Mouse (Mus musculus) hindbrain, embryonic 11.5 days (tissue): ENCODE measurements around the gene Agr2. TPM values are rescaled to one million over a fixed set of nuclear protein-coding genes. Genes with fewer than 3 reads are reported as not detected.

Experiments
- ATAC-seq: fragments of 200-750 bp; cut with Nextera tagmentation; 2 replicates; pipeline ENCODE4 v1.8.0; 2017; ENCODE audit warnings: mild to moderate bottlenecking, moderate TSS enrichment, moderate library complexity; ENCODE audit not compliant: low FRiP score
- DNase-seq: peaks from one replicate; pipeline ENCODE4 v3.0.0-alpha.2; 2015; ENCODE audit warnings: low spot score
- H3K27ac ChIP-seq: fragments of 300-500 bp; sonication (generic); 2 replicates; pipeline ENCODE4 v1.5.1; 2014; ENCODE audit warnings: mild to moderate bottlenecking, low read depth, low read length
- H3K27me3 ChIP-seq: fragments of 300-500 bp; sonication (generic); 2 replicates; pipeline ENCODE4 v1.6.1; 2014; ENCODE audit warnings: mild to moderate bottlenecking, low read length, moderate library complexity, mixed read lengths; ENCODE audit not compliant: control insufficient read depth, insufficient read depth
- H3K36me3 ChIP-seq: fragments of 300-500 bp; sonication (generic); 2 replicates; pipeline ENCODE4 v1.6.1; 2014; ENCODE audit warnings: mild to moderate bottlenecking, low read length, moderate library complexity, mixed read lengths; ENCODE audit not compliant: control insufficient read depth, insufficient read depth
- H3K4me1 ChIP-seq: fragments of 300-500 bp; sonication (generic); replicated peaks from 2 replicates; pipeline ENCODE4 v1.6.1; 2014; ENCODE audit warnings: low read length, mixed read lengths; ENCODE audit not compliant: control insufficient read depth, insufficient read depth
- H3K4me2 ChIP-seq: fragments of 300-500 bp; sonication (generic); replicated peaks from 2 replicates; pipeline ENCODE4 v1.6.1; 2014; ENCODE audit warnings: mild to moderate bottlenecking, low read depth, low read length
- H3K4me3 ChIP-seq: fragments of 300-500 bp; sonication (generic); 2 replicates; pipeline ENCODE4 v1.5.1; 2014; ENCODE audit warnings: low read depth, low read length
- H3K9ac ChIP-seq: fragments of 300-500 bp; sonication (generic); 2 replicates; pipeline ENCODE4 v1.6.1; 2014; ENCODE audit warnings: low read depth, low read length
- H3K9me3 ChIP-seq: fragments of 300-500 bp; sonication (generic); 2 replicates; pipeline ENCODE4 v1.6.1; 2016; ENCODE audit warnings: low read length; ENCODE audit not compliant: control insufficient read depth
- WGBS: fragments of 180-500 bp; shearing (Covaris S2); extraction: QIAGEN DNeasy Blood & Tissue Kit; methylation state at CpG from one replicate; pipeline ENCODE4 v1.1.7; 2014; 5-methylcytosine and 5-hydroxymethylcytosine counted together
- polyA plus RNA-seq: library from polyadenylated mRNA; unstranded; fragments of >200 nt; fragmentation: Nextera tagmentation; extraction: Ambion mirVana; gene quantifications from 2 replicates; pipeline ENCODE4 v1.2.1, GENCODE M21; 2014

Agr2 gene
- polyA plus RNA-seq, 1 experiment from 2014 or later = not detected

- Histone ChIP-seq H3K4me1 (no peaks in the 10 kb centered on the region), H3K27ac (no peak overlapping the region), H3K9me3 (no peaks in the 10 kb centered on the region), H3K9ac (no peak overlapping the region), H3K27me3 (no peaks in the 10 kb centered on the region), H3K36me3 (no peaks in the 10 kb centered on the region), H3K4me2 (no peak overlapping the region), H3K4me3 (no peak overlapping the region)
- ATAC-seq (no peak), DNase-seq (no peak)
- WGBS = 92% methylated on average over 12 of the region's 12 CpGs
These were observed 38.1 kb downstream of the Agr2 start for GRCm38 (mm10) chr12:36030660-36031363.

DNA sequence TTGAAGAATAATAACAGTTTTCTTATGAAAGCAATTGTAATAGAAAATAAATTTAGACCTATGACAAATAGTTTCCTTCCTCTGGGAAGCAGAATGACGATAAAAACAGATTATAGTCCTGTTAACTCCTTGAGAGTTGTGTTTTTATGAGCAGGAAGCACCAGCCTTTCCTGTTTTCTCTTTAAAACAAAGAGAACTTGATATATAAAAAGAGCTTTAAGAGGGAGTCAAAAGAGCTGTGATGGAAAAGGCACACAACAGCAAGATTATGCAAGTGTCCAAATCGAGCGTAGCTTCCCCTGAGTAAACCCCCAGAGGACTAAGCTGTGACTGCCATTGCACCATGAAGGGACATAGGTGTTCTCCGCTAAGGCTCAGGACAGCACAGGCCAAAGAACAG lies 39.7 kb downstream of the Agr2 start:
- no peak for ATAC-seq
- Histone ChIP-seq H3K9me3 (no peaks in the 10 kb centered on the region), H3K27ac (no peak overlapping the region), H3K4me3 (no peak overlapping the region), H3K4me2 (no peak overlapping the region), H3K9ac (no peak overlapping the region), H3K27me3 (no peaks in the 10 kb centered on the region), H3K4me1 (no peaks in the 10 kb centered on the region), H3K36me3 (0 out of 2 replicates have a peak, but pooled peaks cover 2% of the 10 kb centered on the region)
- WGBS = 86% methylated on average over 4 of the region's 4 CpGs
- no peak for DNase-seq

GRCm38 (mm10) chr12:36035501-36035900 lies 42.8 kb downstream of the Agr2 start:
- ATAC-seq (no peak), DNase-seq (no peak)
- Histone ChIP-seq H3K36me3 (0 out of 2 replicates have a peak, but pooled peaks cover 2% of the 10 kb centered on the region), H3K9ac (no peak overlapping the region), H3K27ac (no peak overlapping the region), H3K4me1 (peaks cover 2% of the 10 kb centered on the region; the same call in 1 of the 2 replicates), H3K4me3 (no peak overlapping the region), H3K4me2 (no peak overlapping the region), H3K27me3 (no peaks in the 10 kb centered on the region), H3K9me3 (no peaks in the 10 kb centered on the region)
- 97% methylated on average over 6 of the region's 6 CpGs for WGBS

DNA sequence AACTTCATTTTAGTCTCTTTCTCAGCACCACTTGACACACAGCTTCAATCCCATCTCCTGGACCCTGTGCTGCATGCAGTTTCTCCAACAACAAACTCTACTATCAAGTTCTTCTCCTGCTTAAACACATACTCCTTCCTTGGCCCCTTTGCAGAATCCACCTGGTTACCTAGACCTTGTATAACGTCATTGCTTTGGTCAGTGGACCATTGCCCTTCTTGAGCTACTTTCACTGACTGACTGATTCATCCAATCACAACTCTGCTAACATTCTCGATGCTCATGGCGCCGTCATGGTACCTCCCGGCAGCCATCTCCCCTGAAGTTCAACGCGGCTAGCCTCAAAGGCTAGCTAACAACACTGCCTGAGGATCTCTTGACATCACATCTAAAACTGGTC lies 43.4 kb downstream of the Agr2 start:
- ATAC-seq = no peak
- WGBS = 96% methylated on average over 7 of the region's 7 CpGs
- no peak overlapping the region for H3K9ac ChIP-seq
- no peaks in the 10 kb centered on the region for H3K27me3 ChIP-seq
- peaks cover 2% of the 10 kb centered on the region; the same call in 1 of the 2 replicates for H3K4me1 ChIP-seq
- no peak overlapping the region for H3K4me3 ChIP-seq
- no peaks in the 10 kb centered on the region for H3K9me3 ChIP-seq
- no peak overlapping the region for H3K27ac ChIP-seq
- 0 out of 2 replicates have a peak, but pooled peaks cover 2% of the 10 kb centered on the region for H3K36me3 ChIP-seq
- H3K4me2 ChIP-seq = no peak overlapping the region
- DNase-seq = no peak

- Histone ChIP-seq H3K9me3 (no peaks in the 10 kb centered on the region), H3K4me1 (peaks cover 2% of the 10 kb centered on the region; the same call in 1 of the 2 replicates), H3K27ac (no peak overlapping the region), H3K36me3 (0 out of 2 replicates have a peak, but pooled peaks cover 2% of the 10 kb centered on the region), H3K4me2 (no peak overlapping the region), H3K4me3 (no peak overlapping the region), H3K9ac (no peak overlapping the region), H3K27me3 (no peaks in the 10 kb centered on the region)
- 88% methylated on average over 10 of the region's 10 CpGs for WGBS
- ATAC-seq (no peak), DNase-seq (no peak)
These were observed 44.1 kb downstream of the Agr2 start for GRCm38 (mm10) chr12:36036776-36037175.

GRCm38 (mm10) chr12:36039541-36040084 lies 46.9 kb downstream of the Agr2 start:
- Histone ChIP-seq H3K4me3 (no peak overlapping the region), H3K36me3 (0 out of 2 replicates have a peak, but pooled peaks cover 2% of the 10 kb centered on the region), H3K9me3 (no peaks in the 10 kb centered on the region), H3K9ac (no peak overlapping the region), H3K27ac (no peak overlapping the region), H3K27me3 (no peaks in the 10 kb centered on the region), H3K4me2 (no peak overlapping the region), H3K4me1 (peaks cover 2% of the 10 kb centered on the region; the same call in 1 of the 2 replicates)
- DNase-seq (no peak), ATAC-seq (no peak)
- WGBS = 87% methylated on average over 9 of the region's 9 CpGs

GRCm38 (mm10) chr12:36040571-36041280 lies 48.0 kb downstream of the Agr2 start:
- no peaks in the 10 kb centered on the region for H3K27me3 ChIP-seq
- ATAC-seq = no peak
- H3K4me3 ChIP-seq = peak overlapping the region; percentile 95
- peak; percentile 27 for DNase-seq
- H3K27ac ChIP-seq = no peak overlapping the region
- H3K4me2 ChIP-seq = peak overlapping the region; percentile 43
- H3K36me3 ChIP-seq = 0 out of 2 replicates have a peak, but pooled peaks cover 2% of the 10 kb centered on the region
- no peaks in the 10 kb centered on the region for H3K9me3 ChIP-seq
- WGBS = 51% methylated on average over 10 of the region's 10 CpGs
- H3K4me1 ChIP-seq = peaks cover 2% of the 10 kb centered on the region; the same call in 1 of the 2 replicates
- no peak overlapping the region; the same call in 1 of the 2 replicates for H3K9ac ChIP-seq

- 45% methylated on average over 4 of the region's 4 CpGs for WGBS
- peaks cover 2% of the 10 kb centered on the region; the same call in 1 of the 2 replicates for H3K4me1 ChIP-seq
- H3K9me3 ChIP-seq = no peaks in the 10 kb centered on the region
- DNase-seq = no peak
- no peak overlapping the region for H3K27ac ChIP-seq
- H3K9ac ChIP-seq = peak overlapping the region; percentile 99; the same call in 1 of the 2 replicates
- H3K36me3 ChIP-seq = 0 out of 2 replicates have a peak, but pooled peaks cover 2% of the 10 kb centered on the region
- H3K27me3 ChIP-seq = no peaks in the 10 kb centered on the region
- peak overlapping the region; percentile 43 for H3K4me2 ChIP-seq
- no peak for ATAC-seq
- H3K4me3 ChIP-seq = peak overlapping the region; percentile 95
These were observed 48.5 kb downstream of the Agr2 start for GRCm38 (mm10) chr12:36041281-36041589.
